Mouse (Mus musculus) ES-E14 (cell line): ENCODE results near the gene Gm5431. TPM values are rescaled to one million over a fixed set of nuclear protein-coding genes. Genes with fewer than 3 reads are reported as not detected.
A peak's percentile ranks its signal among the peaks of the same experiment; 100 is the strongest.

Experiments used
- DNase-seq: peaks from one replicate; pipeline ENCODE4 v3.0.0-alpha.2; 2013; ENCODE audit warnings: low read depth, low spot score
- H3K27ac ChIP-seq: 2 replicates; pipeline ENCODE4 v1.5.1; 2012; ENCODE audit warnings: low read depth, mild to moderate bottlenecking, low read length, moderate library complexity, mixed read lengths; ENCODE audit not compliant: poor library complexity, insufficient read depth, severe bottlenecking
- H3K36me3 ChIP-seq: 2 replicates; pipeline ENCODE4 v1.6.1; 2012; ENCODE audit warnings: mild to moderate bottlenecking, low read length, moderate library complexity, mixed read lengths; ENCODE audit not compliant: control insufficient read depth, poor library complexity, insufficient read depth, severe bottlenecking
- H3K4me1 ChIP-seq, 2 experiments: fragments of 150-350 bp in 1 of 2; sonication (generic) in 1 of 2; 2 replicates each; pipeline ENCODE4 v1.6.1; 2012; ENCODE audit warnings: low read length in 2 of 2, mild to moderate bottlenecking in 1 of 2, mixed read lengths in 1 of 2; ENCODE audit not compliant: control insufficient read depth in 2 of 2, insufficient read depth in 2 of 2, poor library complexity in 1 of 2
- H3K4me3 ChIP-seq, 2 experiments: fragments of 150-350 bp in 1 of 2; sonication (generic) in 1 of 2; 2 replicates each; pipeline ENCODE4 v1.5.1; 2012; ENCODE audit warnings: low read length in 2 of 2, low read depth in 1 of 2, mild to moderate bottlenecking in 1 of 2, mixed read lengths in 1 of 2; ENCODE audit not compliant: insufficient read depth in 1 of 2, poor library complexity in 1 of 2, severe bottlenecking in 1 of 2
- H3K9ac ChIP-seq: 2 replicates; pipeline ENCODE4 v1.6.1; 2012; ENCODE audit warnings: low read depth, mild to moderate bottlenecking, low read length, mixed read lengths; ENCODE audit not compliant: poor library complexity, insufficient read depth, severe bottlenecking
- H3K9me3 ChIP-seq: fragments of 150-350 bp; sonication (generic); 2 replicates; pipeline ENCODE4 v1.6.1; 2012; ENCODE audit warnings: low read depth, mild to moderate bottlenecking, low read length; ENCODE audit not compliant: control insufficient read depth, insufficient read depth
- CHD2 ChIP-seq: IDR thresholded peaks from 2 replicates; pipeline ENCODE4 v1.6.1; 2014; ENCODE audit warnings: mild to moderate bottlenecking, low read depth, low read length, inconsistent platforms
- HCFC1 ChIP-seq: IDR thresholded peaks from 2 replicates; pipeline ENCODE4 v1.6.1; 2012; ENCODE audit warnings: low read length, inconsistent platforms, borderline replicate concordance; ENCODE audit not compliant: insufficient read depth
- MAFK ChIP-seq: IDR thresholded peaks from 2 replicates; pipeline ENCODE4 v1.6.1; 2014; ENCODE audit warnings: mild to moderate bottlenecking, low read depth, low read length, inconsistent platforms; ENCODE audit not compliant: insufficient read depth
- ZC3H11A ChIP-seq: IDR thresholded peaks from 2 replicates; pipeline ENCODE4 v1.6.1; 2012; ENCODE audit warnings: low read depth, mild to moderate bottlenecking, inconsistent platforms, low read length, borderline replicate concordance
- ZNF384 ChIP-seq: IDR thresholded peaks from 2 replicates; pipeline ENCODE4 v1.6.1; 2012; ENCODE audit warnings: low read depth, low read length, inconsistent platforms
- in situ Hi-C, 2 experiments: fragments of 600-800 bp; cut with MboI; formaldehyde crosslinking; loops; one replicate each; pipeline ENCODE4 v1.15.1; 2025; ENCODE audit warnings: low sequenced_read_pairs in 2 of 2, inconsistent platforms in 1 of 2; ENCODE audit not compliant: unreplicated experiment in 2 of 2
- total RNA-seq: library from RNA; depleted of rRNA; stranded (reverse); fragments of 300-350 nt; gene quantifications from 2 replicates; pipeline ENCODE4 v1.2.3, GENCODE M21; 2012; rRNA removed

Gene Gm5431
- total RNA-seq, 1 experiment = not detected

GRCm38 (mm10) chr11:48841213-48841612 is 60.8 kb downstream of the Gm5431 start:
- no peaks in the 10 kb centered on the region for H3K9me3 ChIP-seq
- no peak overlapping the region for H3K27ac ChIP-seq
- H3K4me3 ChIP-seq = no peak overlapping the region
- no peaks in the 10 kb centered on the region for H3K36me3 ChIP-seq
- TF ChIP-seq HCFC1 (no peak), ZC3H11A (no peak), CHD2 (no peak)
- peaks cover 0 to 8% of the 10 kb centered on the region in 2 experiments; a peak in 2 of 4 replicates for H3K4me1 ChIP-seq
- no peak for DNase-seq
- H3K9ac ChIP-seq = no peak overlapping the region
- in situ Hi-C loops = no loop called here

- Histone ChIP-seq H3K9me3 (no peaks in the 10 kb centered on the region), H3K36me3 (no peaks in the 10 kb centered on the region), H3K9ac (no peak overlapping the region), H3K4me3 (no peak overlapping the region), H3K4me1 (peaks cover 0 to 10% of the 10 kb centered on the region in 2 experiments; a peak in 2 of 4 replicates), H3K27ac (no peak overlapping the region)
- no peak for DNase-seq
- in situ Hi-C loops = no loop called here
- TF ChIP-seq ZNF384 (no peak), MAFK (no peak), ZC3H11A (no peak)
Measured at GRCm38 (mm10) chr11:48840805-48841204, 61.2 kb downstream of the Gm5431 start.

GRCm38 (mm10) chr11:48838879-48839680 is 62.9 kb downstream of the Gm5431 start:
- no peak for DNase-seq
- no peaks in the 10 kb centered on the region for H3K36me3 ChIP-seq
- no peak overlapping the region for H3K4me3 ChIP-seq
- H3K9ac ChIP-seq = no peak overlapping the region
- no peak overlapping the region for H3K27ac ChIP-seq
- in situ Hi-C loops = no loop called here
- no peaks in the 10 kb centered on the region for H3K9me3 ChIP-seq
- peaks cover 0 to 11% of the 10 kb centered on the region in 2 experiments; a peak in 2 of 4 replicates for H3K4me1 ChIP-seq
- TF ChIP-seq ZNF384 (no peak), HCFC1 (no peak), ZC3H11A (no peak), MAFK (no peak), CHD2 (no peak)

GRCm38 (mm10) chr11:48838181-48838797 is 63.7 kb downstream of the Gm5431 start:
- H3K27ac ChIP-seq = no peak overlapping the region
- peak overlapping the region; percentile 69; the same call in 1 of the 2 replicates for H3K9ac ChIP-seq
- peak overlapping the region; percentile 83 to 84 for H3K4me3 ChIP-seq
- no peaks in the 10 kb centered on the region for H3K9me3 ChIP-seq
- in situ Hi-C loops = no loop called here
- peaks cover 0 to 11% of the 10 kb centered on the region in 2 experiments; a peak in 2 of 4 replicates for H3K4me1 ChIP-seq
- TF ChIP-seq CHD2 = peak; percentile 14; the same call in 1 of the 2 replicates
- no peak for TF ChIP-seq ZC3H11A
- TF ChIP-seq MAFK = no peak
- no peak for DNase-seq
- H3K36me3 ChIP-seq = no peaks in the 10 kb centered on the region

Other genes starting within 250 kb of the Gm5431 start
- gene Rack1, start 101.9 kb downstream of the Gm5431 start, total RNA-seq = 3,112 and 3,420 TPM in 2 replicates
- gene Trim41, start 84.9 kb downstream of the Gm5431 start, total RNA-seq = 47.8 and 52.8 TPM in 2 replicates
- 5.9 and 6.1 TPM in 2 replicates for gene Trim7, start 76.1 kb downstream of the Gm5431 start, total RNA-seq
- gene Gm12184, start 75.6 kb downstream of the Gm5431 start, total RNA-seq = 11.4 and 12.2 TPM in 2 replicates
- 3.3 and 5.7 TPM in 2 replicates for gene Irgm1, start 30.5 kb downstream of the Gm5431 start, total RNA-seq
- 2.0 and 2.1 TPM in 2 replicates for gene Psme2b, start 44.0 kb upstream of the Gm5431 start, total RNA-seq
- not detected in 2 replicates for gene Olfr56, start 76.7 kb upstream of the Gm5431 start, total RNA-seq
- 0.36 and 0.37 TPM in 2 replicates for gene 9930111J21Rik1, start 77.2 kb upstream of the Gm5431 start, total RNA-seq
- gene Gm12185, start 90.0 kb upstream of the Gm5431 start, total RNA-seq = not detected in 2 replicates
- gene Tgtp1, start 92.0 kb upstream of the Gm5431 start, total RNA-seq = 0.76 and 0.85 TPM in 2 replicates
- 0.53 and 0.54 TPM in 2 replicates for gene 9930111J21Rik2, start 149.0 kb upstream of the Gm5431 start, total RNA-seq
- not detected in 2 replicates for gene Tgtp2, start 162.0 kb upstream of the Gm5431 start, total RNA-seq
- 0.22 TPM in 1 of 2 replicates, not detected in the other for gene Ifi47, start 174.4 kb upstream of the Gm5431 start, total RNA-seq
- not detected in 2 replicates for gene Olfr1396, start 212.7 kb upstream of the Gm5431 start, total RNA-seq
- gene Olfr1395, start 240.1 kb upstream of the Gm5431 start, total RNA-seq = not detected in 2 replicates